Mouse (Mus musculus): ENCODE data around the gene Sirpb1c. TPM values are rescaled to one million over a fixed set of nuclear protein-coding genes. Genes with fewer than 3 reads are reported as not detected.
"Not testable (repeated sequence)": the region's sequence is repeated elsewhere in the genome, so short reads cannot be mapped to it uniquely, and the experiment has no call there.

Gene Sirpb1c
- total RNA-seq (2021), result not detected

DNA sequence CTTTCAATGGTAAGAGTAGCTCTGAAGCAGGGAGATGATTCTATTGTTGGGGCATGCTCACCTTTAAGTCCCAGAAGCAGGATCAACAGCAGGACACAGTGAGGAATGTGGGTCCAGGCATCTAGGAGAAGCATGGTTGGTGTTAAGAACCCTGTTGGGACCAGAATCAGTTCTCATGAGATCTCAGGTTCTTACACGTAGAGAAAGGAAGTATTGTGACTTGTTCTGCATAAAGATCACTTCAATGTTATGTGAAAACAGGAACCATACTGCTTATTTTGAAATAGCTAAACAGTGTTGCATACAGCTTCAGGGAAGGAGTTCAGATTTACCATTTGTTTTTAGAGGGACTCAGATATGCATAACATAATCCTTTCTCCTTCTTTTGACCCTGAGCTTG is at the start of gene Sirpb1c:
Gene Sirpb1c (minus strand): TSS at position 249 of the 400 bp plus-strand sequence.
- not testable (repeated sequence) for DNase-seq (ENCODE audit: extremely low spot score in 1 of 2, low spot score in 1 of 2)

DNA sequence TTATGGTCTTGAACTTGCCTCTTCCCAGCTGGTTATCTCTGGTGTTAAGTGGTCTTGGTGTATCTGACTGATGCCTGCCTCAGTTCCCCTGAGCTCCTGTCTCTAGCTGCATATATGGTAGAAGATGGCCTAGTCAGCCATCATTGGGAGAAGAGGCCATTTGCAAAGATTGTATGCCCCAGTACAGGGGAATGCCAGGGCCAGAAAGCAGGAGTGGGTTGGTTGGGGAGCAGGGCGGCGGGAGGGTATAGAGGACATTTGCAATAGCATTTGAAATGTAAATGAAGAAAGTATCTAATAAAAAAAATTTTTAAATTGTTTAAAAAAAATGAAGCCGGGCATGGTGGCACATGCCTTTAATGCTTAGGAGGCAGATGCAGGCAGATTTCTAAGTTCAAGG is 38.1 kb upstream of the Sirpb1c start:
- DNase-seq (ENCODE audit: extremely low spot score in 1 of 2, low spot score in 1 of 2), result no peak

DNA sequence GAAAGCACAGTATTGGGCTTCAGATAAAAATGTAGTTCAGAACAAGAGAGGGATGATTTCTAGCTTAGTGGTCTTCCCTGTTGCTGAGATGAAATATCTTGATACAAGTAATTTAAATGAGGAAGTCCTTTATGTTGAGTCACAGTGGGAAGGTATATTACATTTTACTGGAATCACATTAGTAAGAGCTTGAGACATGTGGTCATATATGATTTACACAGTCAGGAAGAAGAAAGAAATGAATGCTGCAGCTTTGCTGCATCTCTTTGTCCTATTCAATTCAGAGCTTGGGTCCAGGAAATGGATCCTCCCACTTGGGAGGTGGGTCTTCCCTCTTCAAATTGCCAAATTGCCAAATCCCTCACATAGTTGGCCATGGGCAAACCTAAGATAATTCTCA is 7.4 kb upstream of the Sirpb1c start:
- DNase-seq (ENCODE audit: extremely low spot score in 1 of 2, low spot score in 1 of 2), result not testable (repeated sequence)

DNA sequence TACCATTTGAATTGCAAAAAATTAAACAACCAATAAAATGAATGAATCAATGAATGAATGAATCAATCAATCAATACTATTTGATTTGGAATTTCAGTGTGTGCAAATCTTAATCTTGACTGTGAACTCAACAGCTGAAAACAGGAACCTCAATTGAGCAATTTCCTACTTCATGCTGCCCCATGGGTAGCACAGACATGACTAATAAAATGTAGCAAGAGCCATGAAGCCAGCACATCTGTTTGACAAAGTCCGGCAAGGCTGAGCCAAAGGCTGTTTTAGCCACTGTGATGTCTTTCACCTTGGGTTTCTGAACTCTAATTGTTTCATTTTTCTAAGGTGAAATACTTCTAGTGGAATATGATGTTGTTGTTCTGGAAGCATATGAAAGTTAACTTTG is 1.6 kb upstream of the Sirpb1c start:
- no peak for DNase-seq (ENCODE audit: extremely low spot score in 1 of 2, low spot score in 1 of 2)

DNA sequence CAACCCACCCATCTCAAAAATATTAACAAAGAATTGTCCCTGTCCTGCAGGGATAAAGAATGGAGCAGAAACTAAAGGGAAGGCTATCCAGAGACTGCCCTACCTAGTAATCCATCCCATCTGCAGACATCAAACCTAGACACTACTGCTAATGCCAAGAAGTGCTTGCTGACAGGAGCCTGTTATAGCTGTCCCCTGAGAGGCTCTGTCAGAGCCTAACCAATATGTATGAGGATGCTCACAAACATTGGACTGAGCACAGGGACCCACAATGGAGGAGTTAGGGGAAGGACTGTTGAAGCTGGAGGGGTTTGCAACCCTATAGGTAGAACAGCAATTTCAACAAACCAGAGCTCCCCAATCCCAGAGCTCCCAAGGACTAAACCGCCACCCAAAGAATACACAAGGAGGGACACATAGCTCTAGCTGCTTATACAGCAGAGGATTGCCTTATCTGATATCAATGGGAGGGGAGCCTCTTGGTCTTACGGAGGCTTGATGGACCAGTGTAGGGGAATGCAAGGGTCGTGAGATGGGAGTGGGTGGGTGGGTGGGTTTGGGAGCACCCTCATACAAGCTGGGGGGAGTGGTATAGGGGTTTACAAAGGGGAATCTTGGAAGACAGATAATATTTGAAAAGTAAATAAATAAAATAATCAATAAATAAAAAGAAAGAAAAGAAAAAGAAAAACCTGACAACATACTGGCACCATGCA is 838 bp downstream of the Sirpb1c start:
- no peak for DNase-seq (ENCODE audit: extremely low spot score in 1 of 2, low spot score in 1 of 2)

DNA sequence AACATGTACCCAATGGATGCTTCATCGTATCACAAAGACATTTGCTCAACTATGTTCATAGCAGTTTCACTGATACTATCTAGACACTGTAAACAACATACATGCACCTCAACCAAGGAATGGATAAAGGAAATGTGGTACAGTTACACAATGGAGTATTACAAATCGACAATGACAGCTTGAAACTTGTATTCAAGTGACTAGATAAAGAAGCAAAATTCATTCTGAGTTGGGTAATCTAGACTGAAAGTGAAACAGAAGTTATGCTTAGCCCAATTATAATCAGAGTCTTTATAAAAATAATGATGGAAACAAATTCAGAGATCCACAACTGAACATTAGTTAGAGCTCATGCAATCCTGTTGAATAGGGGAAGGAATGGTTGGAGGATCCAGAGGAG is 74.7 kb downstream of the Sirpb1c start:
- not testable (repeated sequence) for DNase-seq (ENCODE audit: extremely low spot score in 1 of 2, low spot score in 1 of 2)

Other genes with a start within 250 kb of the Sirpb1c start
- gene Gm5150, start 157.9 kb upstream of the Sirpb1c start, total RNA-seq (2021), result not detected